Mouse (Mus musculus) CD4-positive naive resting alpha-beta T cell, adult 57 days (primary cell): ENCODE results near the gene Atp2b4. TPM values are rescaled to one million over a fixed set of nuclear protein-coding genes. Genes with fewer than 3 reads are reported as not detected.

Experiments used
- total RNA-seq: library from RNA; stranded (reverse); gene quantifications from one replicate; pipeline ENCODE4 v1.2.4, GENCODE M21; 2023

The Atp2b4 gene
- 3.7 TPM for total RNA-seq

DNA sequence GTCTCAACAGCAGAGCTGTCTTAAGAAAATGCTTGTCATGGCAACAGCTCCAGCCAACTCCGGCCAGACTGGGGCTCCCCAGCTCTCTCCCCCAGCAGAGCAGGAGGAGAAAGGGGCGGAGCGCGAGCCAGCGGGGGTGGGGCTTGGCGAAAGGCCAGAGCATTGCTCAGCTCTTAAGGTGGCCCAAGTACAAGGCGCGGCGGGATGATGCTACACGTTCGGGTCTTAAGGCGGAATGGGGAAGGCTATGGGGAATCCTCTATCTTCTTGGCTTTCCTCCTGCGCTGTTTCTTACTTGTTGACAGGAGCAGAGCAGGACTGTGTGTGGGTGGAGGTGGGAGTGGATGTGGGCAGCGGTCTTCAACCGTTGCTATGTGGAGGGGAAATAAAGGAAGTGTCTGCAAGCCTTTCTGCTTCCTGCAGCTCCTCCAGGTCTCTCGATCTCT, at the start of gene Atp2b4:
Atp2b4 (minus strand) TSS at position 94 of the 446 bp plus-strand sequence.

GRCm38 (mm10) chr1:133689897-133690296, 110.9 kb downstream of the Atp2b4 start, which contains the start of gene Lax1:
Lax1 (minus strand) TSS chr1:133690108.

DNA sequence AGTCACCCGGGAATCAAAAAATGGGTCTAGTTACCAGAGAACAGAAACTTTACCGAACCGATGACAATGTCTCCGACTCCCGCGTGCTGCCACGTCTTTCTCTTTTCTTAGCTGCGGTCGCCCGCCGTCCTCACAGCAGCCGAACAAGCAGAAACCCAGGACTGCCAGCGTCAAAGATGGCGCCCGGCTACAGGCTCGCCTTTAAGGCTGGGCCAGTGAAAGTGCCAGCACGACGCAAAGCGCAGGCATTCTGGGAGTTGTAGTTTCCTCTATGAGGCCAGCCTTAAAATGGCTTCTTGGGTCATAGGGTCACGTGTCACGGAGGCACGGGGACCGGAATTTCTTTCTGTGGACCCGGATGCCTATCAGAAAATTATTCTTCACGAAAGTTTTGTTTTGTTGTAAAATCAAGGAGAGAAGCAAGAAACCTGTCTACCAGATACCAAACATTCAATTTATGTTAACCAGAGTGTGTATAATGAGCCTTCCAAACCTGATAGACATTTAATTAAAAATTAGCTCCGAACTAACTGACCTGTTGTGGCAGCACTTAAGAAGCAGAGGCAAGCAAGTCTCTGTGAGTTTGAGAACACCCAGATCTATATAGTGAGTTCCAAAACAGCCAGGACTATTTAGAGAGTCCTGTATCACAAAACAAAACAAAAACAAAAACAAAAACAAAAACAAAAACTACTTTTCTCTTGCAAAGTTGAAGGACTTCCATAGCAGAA, 139.5 kb downstream of the Atp2b4 start, which contains the start of gene Gm38394:
Gm38394 (minus strand) TSS at position 116 of the 731 bp plus-strand sequence.

DNA sequence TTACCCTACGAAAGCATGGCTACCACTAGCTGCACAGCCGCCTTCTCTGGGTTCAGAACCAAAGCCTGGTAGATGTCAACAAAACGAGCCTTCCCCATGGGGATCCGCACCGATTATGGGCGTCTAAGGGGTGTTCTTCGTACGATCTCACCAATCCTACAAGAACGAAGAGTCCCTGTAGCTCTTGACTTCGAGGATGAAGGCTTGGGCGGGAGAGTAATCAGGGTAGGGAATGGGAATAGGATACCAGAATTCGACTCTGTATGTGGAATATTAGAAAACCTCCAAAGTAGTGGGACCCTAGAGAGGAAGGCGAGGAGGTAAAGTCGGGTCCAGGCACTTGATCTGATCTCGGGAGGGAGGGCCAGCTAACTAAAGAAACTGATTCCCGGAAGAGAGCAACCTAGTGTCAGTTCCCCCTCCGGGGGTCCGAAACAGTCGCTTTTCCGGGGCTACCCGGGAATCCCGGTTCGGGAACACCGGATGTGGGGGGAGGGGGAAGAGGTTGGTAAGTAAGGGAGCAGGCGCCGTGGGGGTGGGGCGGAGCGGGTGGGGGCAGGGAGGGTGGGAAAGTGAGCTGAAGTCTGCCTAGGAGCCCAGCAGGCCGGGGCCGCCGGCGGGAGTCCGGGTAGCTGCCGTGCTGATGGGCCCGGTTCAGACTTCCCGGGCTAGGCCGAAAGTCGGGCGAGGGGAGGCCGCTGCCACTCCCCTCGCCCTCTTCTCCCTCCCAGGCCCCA, 140.2 kb downstream of the Atp2b4 start, which contains the start of gene Zbed6:
Zbed6 (minus strand) TSS at position 420 of the 737 bp plus-strand sequence.

Other genes with a start within 250 kb of the Atp2b4 start
- gene Snrpe, start 190.8 kb downstream of the Atp2b4 start, total RNA-seq, result 161 TPM
- 20.1 TPM for gene Zbed6, start 140.2 kb downstream of the Atp2b4 start, total RNA-seq
- 49.7 TPM for gene Gm38394, start 139.7 kb downstream of the Atp2b4 start, total RNA-seq
- gene Lax1, start 110.9 kb downstream of the Atp2b4 start, total RNA-seq, result 53.3 TPM
- gene Optc, start 107.0 kb upstream of the Atp2b4 start, total RNA-seq, result not detected
- 1.2 TPM for gene Prelp, start 120.4 kb upstream of the Atp2b4 start, total RNA-seq
- 0.71 TPM for gene Fmod, start 236.2 kb upstream of the Atp2b4 start, total RNA-seq